In the genomic region with DNA sequence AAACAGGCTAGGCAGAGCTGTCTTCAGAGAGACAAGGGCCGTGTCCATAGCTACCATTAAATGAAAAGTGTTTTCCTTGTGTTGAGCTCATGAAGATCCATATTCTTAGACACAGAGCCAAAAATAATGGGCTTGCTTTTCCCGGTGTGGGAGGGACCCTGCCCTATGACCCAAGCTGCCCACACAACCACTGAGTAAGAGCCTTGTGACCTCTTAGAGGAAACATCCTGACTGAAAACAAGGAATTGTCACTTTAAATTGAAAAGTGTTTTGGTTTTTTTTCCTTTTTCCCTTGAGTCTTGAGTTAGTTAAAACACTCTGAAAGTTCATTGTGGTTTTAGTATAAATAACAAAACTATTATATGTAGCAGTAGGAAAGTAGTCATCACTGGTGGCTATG, we compare ENCODE assay signal across 17 mouse cellular contexts.
"Had no signal": no experiment of that assay in that cellular context is flagged by ENCODE, and none has a peak within 500 bp of the region (broad histone marks: within the 10 kb centered on the region; RNA-seq: fewer than 3 reads in every experiment).

No protein-coding gene starts in this region.

- H3K27ac ChIP-seq: liver, embryonic 14.5 days; midbrain, embryonic 13.5 days; midbrain, embryonic 15.5 days; neural tube, embryonic 12.5 days; stomach, embryonic 15.5 days; stomach, postnatal 0 days had no signal

- H3K4me3 ChIP-seq: megakaryocyte, embryonic 14.5 days; midbrain, embryonic 13.5 days; midbrain, embryonic 15.5 days; neural tube, embryonic 12.5 days; stomach, embryonic 15.5 days had no signal

- H3K36me3 ChIP-seq: midbrain, embryonic 13.5 days; midbrain, embryonic 15.5 days; neural tube, embryonic 12.5 days; stomach, embryonic 15.5 days had no signal

- DNase-seq: lung, adult 18-20 months; lung, embryonic 14.5 days; lung, postnatal 10 days; lung, postnatal 4 days; right cerebral cortex, postnatal 25 days; right cerebral cortex, postnatal 4 days; spleen, adult 18-20 months; thymus, adult 2 months; thymus, postnatal 25 days; thymus, postnatal 4 days had no signal
